Mouse (Mus musculus): Measurements from ENCODE around the gene Sox5.

DNA sequence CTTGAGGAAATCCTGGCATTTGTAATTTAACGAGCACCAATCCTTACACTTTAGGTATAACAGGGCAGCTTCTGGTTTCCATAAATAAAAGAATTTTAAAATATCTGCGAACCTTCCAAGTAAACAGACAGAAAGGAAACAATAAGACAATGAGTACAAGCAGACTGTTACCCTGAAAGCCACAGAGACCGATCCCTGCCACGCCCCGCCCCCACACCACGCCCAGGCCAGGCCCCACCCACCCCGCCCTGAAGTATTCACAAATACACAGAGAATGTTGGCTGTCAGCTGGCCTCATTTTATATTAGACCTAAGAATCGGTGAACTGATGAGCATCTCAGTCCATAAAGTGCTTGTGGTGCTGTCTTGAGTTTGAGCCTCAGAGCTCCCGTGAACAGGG is 117.0 kb downstream of the Sox5 start:
- no peak for TF ChIP-seq POLR2A (IDR thresholded peaks at IDR 0.05; ENCODE audit: low read depth, low read length)
- no peak for TF ChIP-seq CTCF (IDR thresholded peaks at IDR 0.05; ENCODE audit: borderline replicate concordance, insufficient read depth, low read length)

Data from embryonic fibroblast, embryonic 13.5 days (primary cell).